Mouse (Mus musculus) gastrocnemius, adult 2 months (tissue): ENCODE results near the gene Acnat1. TPM values are rescaled to one million over a fixed set of nuclear protein-coding genes. Genes with fewer than 3 reads are reported as not detected.
"Not testable (repeated sequence)": the region's sequence is repeated elsewhere in the genome, so short reads cannot be mapped to it uniquely, and the experiment has no call there.

Source experiments
- DNase-seq: peaks from one replicate; pipeline ENCODE4 v3.0.0; 2022
- H3K27ac ChIP-seq: fragments of 200-600 bp; 2 replicates; pipeline ENCODE4 v1.8.1; 2022; ENCODE audit warnings: mild to moderate bottlenecking
- H3K4me3 ChIP-seq: fragments of 200-600 bp; 2 replicates; pipeline ENCODE4 v1.8.1; 2022; ENCODE audit warnings: mild to moderate bottlenecking, moderate library complexity
- CTCF ChIP-seq: fragments of 200-600 bp; IDR thresholded peaks from 2 replicates; pipeline ENCODE4 v1.8.1; 2022; ENCODE audit warnings: antibody characterized with exemption, mild to moderate bottlenecking, moderate library complexity
- intact Hi-C: fragments of 180-260 bp; cut with DNase I; formaldehyde crosslinking; loops from one replicate; pipeline ENCODE4 v1.15.1; 2025
- long read RNA-seq, 2 experiments: library from polyadenylated mRNA; stranded (forward); transcript quantifications; one replicate each; pipeline ENCODE4 v2.0.0; 2021
- total RNA-seq, 2 experiments: library from RNA; stranded (reverse); gene quantifications; 2 replicates each; pipeline ENCODE4 v1.2.3; 2021

The Acnat1 gene
- not detected for total RNA-seq
- long read RNA-seq, experiment 1: 0 reads
- long read RNA-seq, experiment 2: 0 reads

DNA sequence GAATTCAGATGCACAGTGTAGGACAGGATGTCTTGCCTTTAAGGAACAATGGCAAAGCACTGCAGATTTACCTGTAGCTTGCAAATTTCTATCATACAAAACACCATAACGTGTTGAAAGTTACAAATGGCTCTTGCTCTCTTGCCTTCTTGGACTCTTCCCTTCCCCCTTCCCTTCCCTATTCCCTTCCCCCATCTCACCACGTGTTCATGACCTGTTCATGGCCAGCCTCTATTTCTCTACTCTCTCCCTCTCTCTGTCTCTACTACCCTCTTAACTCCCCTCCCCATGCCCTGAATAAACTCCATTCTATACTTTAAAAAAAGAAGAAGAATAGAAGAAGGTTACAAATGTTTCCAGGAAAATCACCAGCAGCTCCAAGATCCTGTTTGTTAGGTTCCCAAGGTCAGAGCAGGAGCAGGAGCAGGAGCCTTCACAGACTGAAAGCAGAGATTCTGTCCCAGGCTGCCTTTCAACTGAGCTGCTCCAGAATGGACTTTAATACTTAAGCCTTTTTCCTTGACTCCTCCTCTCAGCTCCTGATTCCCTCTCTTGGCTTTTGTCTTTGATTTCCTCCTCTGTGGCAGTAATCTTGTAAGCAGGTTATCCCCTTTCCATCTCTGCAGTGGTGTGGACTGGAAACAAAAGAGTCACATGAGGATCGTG, at the start of gene Acnat1:
Acnat1 (minus strand) TSS at position 478 of the 666 bp plus-strand sequence.
- no peak for TF ChIP-seq CTCF
- intact Hi-C loops: no loop called here
- H3K27ac ChIP-seq: no peak within 1 kb of the TSS
- DNase-seq: no peak
- no peak within 1 kb of the TSS for H3K4me3 ChIP-seq

DNA sequence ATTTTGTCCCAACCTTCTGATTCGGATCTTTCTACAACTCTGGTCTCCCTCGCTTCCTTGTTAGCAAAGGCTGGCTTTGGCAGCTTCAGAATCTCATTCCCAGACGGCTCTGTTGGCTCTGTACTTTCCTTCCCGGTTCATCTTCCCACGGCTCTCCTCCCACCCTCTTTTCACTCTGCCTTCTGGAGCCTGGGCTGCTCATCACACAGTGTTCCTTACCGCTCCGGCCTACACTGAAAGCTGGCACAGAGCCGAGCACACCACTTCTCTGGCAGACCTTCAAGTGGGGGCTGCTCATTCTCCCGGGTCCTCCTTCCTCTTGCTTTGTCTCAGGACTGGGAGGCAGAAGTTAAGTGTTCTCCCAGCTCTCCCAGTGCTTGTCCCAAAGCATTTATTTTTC, 48.9 kb upstream of the Acnat1 start:
- no peak overlapping the region for H3K27ac ChIP-seq
- no peak for TF ChIP-seq CTCF
- peak overlapping the region; percentile 95; the same call in 1 of the 2 replicates for H3K4me3 ChIP-seq
- peak; percentile 21 for DNase-seq
- intact Hi-C loops: no loop called here

DNA sequence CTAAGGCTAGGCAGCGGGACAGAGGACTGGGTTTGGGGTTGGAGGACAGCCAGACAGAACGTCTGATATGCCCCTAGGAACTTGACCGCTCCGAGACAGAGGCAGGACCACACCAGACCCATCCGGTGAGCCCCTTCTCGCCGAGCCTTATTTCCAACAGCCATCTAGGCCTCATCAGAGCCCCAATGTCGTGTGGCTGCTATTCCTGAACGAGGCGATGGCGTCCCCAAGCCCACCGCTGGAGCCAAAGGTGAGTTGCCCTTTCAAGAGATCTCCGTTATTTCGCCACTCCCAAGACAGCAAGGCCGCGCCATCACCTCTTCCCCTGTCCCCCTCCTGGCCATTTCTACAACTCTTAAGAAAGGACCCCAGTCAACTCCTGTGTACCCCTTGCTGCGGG, 47.6 kb upstream of the Acnat1 start:
- intact Hi-C loops: loop anchor here (2.0 kb wide), 1 partner anchor 109 kb away; no protein-coding TSS in a partner anchor
- TF ChIP-seq CTCF: no peak; the same call in 1 of the 2 replicates
- H3K27ac ChIP-seq: peak overlapping the region; percentile 94
- peak overlapping the region; percentile 95 for H3K4me3 ChIP-seq
- DNase-seq: no peak

DNA sequence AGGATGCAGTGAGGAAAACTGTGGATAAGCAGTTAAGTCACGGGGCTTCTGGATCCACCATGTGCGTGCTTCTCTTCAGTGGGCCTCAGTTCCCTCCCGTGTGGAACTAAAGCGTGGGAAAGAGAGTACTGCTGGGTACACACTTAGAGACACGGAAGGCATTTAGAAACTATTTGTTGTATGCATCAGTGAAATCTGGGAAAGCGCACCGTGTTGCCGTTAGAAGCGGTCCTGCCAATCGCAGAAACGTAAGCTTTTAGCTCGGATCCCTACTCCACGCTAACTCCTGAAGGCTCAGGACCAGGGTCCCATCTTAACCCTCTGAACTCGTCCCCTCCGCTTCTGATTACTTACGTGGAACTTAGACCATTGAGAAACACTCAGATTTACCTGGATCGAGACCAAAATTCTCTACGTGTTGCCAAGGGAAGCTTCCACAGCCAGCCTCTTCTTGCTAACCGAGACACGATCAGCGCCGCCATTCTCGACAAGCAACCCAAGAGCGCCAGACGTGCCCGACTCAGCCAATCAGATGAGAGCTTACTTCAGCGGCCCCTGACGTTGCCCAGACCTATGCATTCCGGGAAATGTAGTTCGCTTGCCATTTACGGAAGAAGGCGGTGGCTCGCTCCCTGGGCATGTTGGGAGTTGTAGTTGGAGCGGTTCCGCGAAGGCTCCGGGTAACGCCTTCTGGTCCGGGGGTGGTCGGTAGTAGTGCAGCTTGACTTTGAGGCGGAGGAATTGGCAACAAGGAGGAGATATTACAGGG, 47.0 kb upstream of the Acnat1 start, which contains the start of the genes Mrpl50 and Zfp189:
Mrpl50 (minus strand) TSS at position 522 of the 769 bp plus-strand sequence.
Zfp189 (plus strand) TSS at position 605 of the 769 bp plus-strand sequence.
- TF ChIP-seq CTCF: no peak
- peak within 1 kb of the TSS; percentile 95 for H3K4me3 ChIP-seq
- intact Hi-C loops: loop anchor here (2.0 kb wide), 1 partner anchor 110 kb away; no protein-coding TSS in a partner anchor
- DNase-seq: peak; percentile 94
- peak within 1 kb of the TSS; percentile 94 for H3K27ac ChIP-seq

DNA sequence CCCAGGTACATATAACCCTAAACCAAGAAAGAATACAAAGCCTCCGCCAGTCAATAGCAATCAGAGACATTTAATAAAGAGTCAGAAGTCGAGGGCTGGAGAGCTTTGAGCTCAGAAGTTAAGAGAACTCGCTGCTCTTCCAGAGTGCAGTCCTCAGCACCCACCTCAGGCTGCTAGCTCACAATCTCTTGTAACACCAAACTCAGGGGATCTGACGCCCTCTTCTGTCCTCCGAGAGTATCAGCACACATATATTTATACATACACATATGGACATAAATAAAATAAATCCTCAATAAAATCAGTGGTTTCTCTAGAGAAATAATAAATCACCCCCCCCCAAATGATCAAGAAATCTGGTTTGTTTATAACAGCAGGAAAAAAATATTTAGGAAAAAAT, 45.8 kb upstream of the Acnat1 start:
- peak overlapping the region; percentile 95 for H3K4me3 ChIP-seq
- no peak for TF ChIP-seq CTCF

DNA sequence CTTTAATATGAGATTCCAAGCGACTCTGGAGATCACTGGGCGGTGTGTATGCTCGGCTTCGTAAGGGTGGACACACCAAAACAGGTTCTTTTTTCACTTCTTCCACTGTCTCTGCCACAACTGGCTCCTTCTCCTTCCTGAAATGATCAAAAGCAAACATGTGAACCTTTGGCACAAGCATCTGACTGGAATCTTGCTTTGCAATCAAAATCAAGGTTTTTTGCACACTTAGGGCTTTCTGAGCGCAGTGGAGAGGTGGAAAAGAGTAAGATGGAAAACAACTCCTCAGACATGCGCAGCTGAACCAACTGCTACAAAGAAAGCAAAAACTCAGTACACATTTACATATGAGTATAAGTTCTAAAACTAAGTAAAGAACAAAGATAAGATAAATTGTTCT, 40.7 kb upstream of the Acnat1 start:
- no peak overlapping the region for H3K4me3 ChIP-seq
- no peak overlapping the region for H3K27ac ChIP-seq
- TF ChIP-seq CTCF: no peak
- DNase-seq: no peak
- intact Hi-C loops: no loop called here

More for the DNA sequence above, 45.8 kb upstream of the Acnat1 start:
- H3K27ac ChIP-seq: no peak overlapping the region
- intact Hi-C loops: no loop called here
- no peak for DNase-seq

DNA sequence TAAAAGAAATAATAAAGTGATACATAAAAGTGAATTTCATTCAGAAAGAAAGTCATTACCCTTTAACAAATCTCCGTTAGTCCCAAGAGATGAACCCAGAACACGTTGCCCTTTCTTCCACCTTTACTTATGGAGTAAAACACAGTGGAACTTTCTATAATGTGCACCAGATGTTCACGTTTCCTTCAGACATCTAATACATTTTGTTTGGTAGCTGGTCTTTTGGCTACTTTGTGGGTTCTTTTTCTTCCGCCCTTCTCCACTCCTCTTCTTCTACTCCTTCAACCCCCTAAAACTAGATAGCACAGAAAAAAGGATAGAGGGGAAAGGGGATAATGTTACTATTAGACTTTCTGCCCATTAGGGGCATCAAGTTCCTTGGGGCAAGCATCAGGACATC, 38.9 kb upstream of the Acnat1 start:
- no peak for TF ChIP-seq CTCF
- Histone ChIP-seq H3K27ac (no peak overlapping the region), H3K4me3 (no peak overlapping the region)
- no peak for DNase-seq
- intact Hi-C loops: no loop called here

DNA sequence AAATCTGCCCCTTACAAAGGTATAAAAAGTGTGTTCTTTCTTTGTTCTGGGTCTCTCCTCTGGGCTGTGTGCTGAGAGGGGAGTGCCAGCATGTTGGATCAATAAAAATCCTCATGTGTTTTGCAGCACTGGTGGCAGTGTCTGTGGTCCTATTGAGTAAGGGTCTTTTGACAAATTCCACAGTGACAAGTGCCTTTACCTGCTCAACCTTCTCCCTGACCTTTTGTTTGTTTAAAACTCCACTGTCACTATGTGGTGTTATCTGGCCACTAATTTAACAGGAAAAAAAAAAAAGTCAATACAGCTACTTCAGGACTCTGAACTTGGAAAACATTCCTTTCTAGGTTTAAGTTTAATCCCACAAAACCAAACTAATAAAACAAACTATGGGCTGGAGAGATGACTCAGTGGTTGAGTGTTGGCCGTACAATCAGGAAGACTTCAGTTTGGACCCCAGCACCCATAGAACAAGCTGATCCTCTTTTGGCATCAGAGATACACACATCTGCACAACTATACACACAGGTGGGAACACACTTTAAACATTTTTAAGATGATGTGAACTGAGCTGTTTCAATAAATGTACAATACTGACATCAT, 36.6 kb upstream of the Acnat1 start:
- H3K27ac ChIP-seq, H3K4me3 ChIP-seq, intact Hi-C loops, DNase-seq: not testable (repeated sequence)

DNA sequence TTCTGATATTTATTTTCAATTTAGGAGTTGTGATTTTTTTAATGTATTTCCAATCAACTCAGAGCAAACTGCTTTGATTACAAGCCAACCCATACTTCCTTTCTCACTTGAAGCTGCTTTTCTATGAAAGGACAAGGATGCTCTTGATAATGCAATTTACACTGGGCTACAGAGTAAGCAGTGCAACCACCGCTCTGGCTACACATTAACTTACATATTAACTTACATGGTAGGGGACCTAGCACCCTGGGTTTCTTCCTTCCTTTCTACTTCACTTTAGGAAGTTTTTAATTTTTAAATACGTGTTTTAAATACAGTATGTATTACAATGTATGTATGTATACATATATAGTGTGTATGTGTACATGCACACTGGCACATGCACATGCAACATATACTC, 35.5 kb upstream of the Acnat1 start:
- Histone ChIP-seq H3K27ac (no peak overlapping the region), H3K4me3 (no peak overlapping the region)
- DNase-seq: no peak
- TF ChIP-seq CTCF: no peak
- intact Hi-C loops: no loop called here

DNA sequence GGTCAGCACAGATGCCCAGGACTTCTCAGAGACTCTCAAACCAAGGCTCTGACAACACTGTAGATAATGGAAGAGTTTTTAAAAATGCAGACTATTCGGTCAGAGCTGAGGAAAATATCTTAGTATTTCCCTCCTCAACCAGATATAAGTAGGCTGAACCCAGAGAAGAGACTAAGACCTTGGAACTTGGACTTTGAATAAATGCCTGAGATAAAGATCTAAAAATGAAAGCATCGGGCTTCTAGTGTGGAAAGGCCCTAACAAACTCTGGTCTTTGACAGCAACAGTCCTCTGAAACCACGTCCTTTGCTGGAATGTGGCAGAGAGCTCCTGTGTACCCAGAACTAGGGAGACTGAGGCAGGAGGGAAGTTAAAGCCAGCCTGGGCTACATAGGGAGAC, 32.7 kb upstream of the Acnat1 start, which contains the start of gene Baat:
Baat (minus strand) TSS at position 172 of the 400 bp plus-strand sequence.
- intact Hi-C loops: no loop called here
- no peak for TF ChIP-seq CTCF
- DNase-seq: no peak
- no peak within 1 kb of the TSS for H3K27ac ChIP-seq
- no peak within 1 kb of the TSS for H3K4me3 ChIP-seq

DNA sequence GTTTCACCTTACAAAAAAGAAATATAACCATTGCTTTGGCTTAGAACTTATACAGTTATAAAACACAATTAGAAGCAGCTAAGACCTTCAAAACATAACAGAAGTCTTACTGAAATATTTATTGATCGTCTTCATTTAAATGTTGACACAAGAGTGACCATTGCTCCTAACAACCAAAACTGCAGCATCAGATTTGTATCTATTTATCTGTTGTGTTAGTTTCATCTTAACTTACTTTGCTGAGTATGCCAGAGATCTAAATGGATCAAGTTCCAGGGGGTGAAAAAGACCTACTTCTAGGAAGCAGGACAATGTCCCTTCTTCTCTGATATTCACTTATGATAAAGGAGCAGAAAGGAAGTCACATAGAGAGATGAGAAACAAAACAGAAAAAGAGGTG, 29.9 kb upstream of the Acnat1 start:
- Histone ChIP-seq H3K4me3 (no peak overlapping the region), H3K27ac (no peak overlapping the region)
- no peak for DNase-seq
- TF ChIP-seq CTCF: no peak
- intact Hi-C loops: no loop called here

DNA sequence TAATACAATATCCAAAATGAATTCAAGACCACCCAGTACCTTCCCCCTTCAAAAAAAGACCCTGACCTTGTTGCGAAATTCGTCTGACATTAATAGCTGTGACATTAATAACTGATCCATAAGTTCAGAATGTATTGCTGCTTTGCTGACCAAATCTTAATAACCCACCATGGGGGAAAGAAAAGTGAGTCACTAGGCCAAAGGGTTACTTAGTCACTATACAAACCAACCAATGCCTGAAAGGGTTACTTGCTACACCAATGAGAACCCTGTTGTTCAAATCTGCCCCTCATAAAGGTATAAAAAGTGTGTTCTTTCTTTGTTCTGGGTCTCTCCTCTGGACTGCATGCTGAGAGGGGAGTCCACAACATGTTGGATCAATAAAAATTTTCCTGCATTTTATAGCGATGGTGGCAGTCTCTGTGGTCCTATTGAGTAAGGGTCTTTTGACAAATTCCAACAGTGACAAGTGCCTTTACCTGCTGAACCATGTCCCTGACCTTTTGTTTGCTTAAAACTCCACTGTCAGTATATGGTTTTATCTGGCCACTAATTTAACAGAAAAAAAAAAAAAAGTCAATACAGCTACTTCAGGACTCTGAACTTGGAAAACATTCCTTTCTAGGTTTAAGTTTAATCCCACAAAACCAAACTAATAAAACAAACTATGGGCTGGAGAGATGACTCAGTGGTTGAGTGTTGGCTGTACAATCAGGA, 12.4 kb upstream of the Acnat1 start:
- H3K4me3 ChIP-seq, H3K27ac ChIP-seq, intact Hi-C loops, DNase-seq: not testable (repeated sequence)
